Mouse (Mus musculus) cerebellum, adult 2 months (tissue): Measurements from ENCODE around the gene H6pd.

ENCODE experiments used
- CTCF ChIP-seq: fragments of 200-500 bp; IDR thresholded peaks from 2 replicates; pipeline ENCODE4 v1.5.1; 2011; ENCODE audit warnings: low read depth, mild to moderate bottlenecking, control low read depth, low read length, moderate library complexity, borderline replicate concordance; ENCODE audit not compliant: insufficient read depth
- POLR2A ChIP-seq: fragments of 200-500 bp; IDR thresholded peaks from 2 replicates; pipeline ENCODE4 v1.6.1; 2011; ENCODE audit warnings: low read length, control low read depth, borderline replicate concordance; ENCODE audit not compliant: insufficient read depth

GRCm38 (mm10) chr4:149930755-149931154, 78.1 kb downstream of the H6pd start:
- TF ChIP-seq POLR2A = no peak
- TF ChIP-seq CTCF = no peak
